Mouse (Mus musculus) CH12.LX (cell line): ENCODE measurements around the gene F2r.

Experiments
- CTCF ChIP-seq, 2 experiments: IDR thresholded peaks in 1 of 2; conservative IDR thresholded peaks in 1 of 2; 2 replicates each; pipeline ENCODE4 v1.5.1; 2011 to 2012; ENCODE audit warnings: low read depth in 2 of 2, low read length in 2 of 2, improper control_type of control experiment in 1 of 2, inconsistent platforms in 1 of 2, mild to moderate bottlenecking in 1 of 2, moderate library complexity in 1 of 2
- NELFE ChIP-seq: IDR thresholded peaks from 2 replicates; pipeline ENCODE4 v1.6.1; 2011; ENCODE audit warnings: low read depth, low read length, improper control_type of control experiment

- TF ChIP-seq CTCF (conservative IDR thresholded peaks at IDR 0.05 in 1 of 2, IDR thresholded peaks at IDR 0.05 in 1 of 2; ENCODE audit: low read depth in 2 of 2, low read length in 2 of 2) (no peak), NELFE (no peak)
Observed at GRCm38 (mm10) chr13:95553885-95554492, 64.3 kb downstream of the F2r start.
